Mouse (Mus musculus) hindbrain, embryonic 15.5 days (tissue): ENCODE data around the gene Gm7945. TPM values are rescaled to one million over a fixed set of nuclear protein-coding genes. Genes with fewer than 3 reads are reported as not detected.
"Not testable (repeated sequence)": the region's sequence is repeated elsewhere in the genome, so short reads cannot be mapped to it uniquely, and the experiment has no call there.

Experiments used
- ATAC-seq: fragments of 200-750 bp; cut with Nextera tagmentation; 2 replicates; pipeline ENCODE4 v1.8.0; 2017; ENCODE audit warnings: low read depth, moderate number of reproducible peaks, moderate TSS enrichment; ENCODE audit not compliant: low FRiP score
- H3K27ac ChIP-seq: fragments of 300-500 bp; sonication (generic); replicated peaks from 2 replicates; pipeline ENCODE4 v1.5.1; 2015; ENCODE audit warnings: mild to moderate bottlenecking, inconsistent platforms
- H3K27me3 ChIP-seq: fragments of 300-500 bp; sonication (generic); 2 replicates; pipeline ENCODE4 v1.6.1; 2015; ENCODE audit warnings: control low read depth, inconsistent platforms
- H3K36me3 ChIP-seq: fragments of 300-500 bp; sonication (generic); 2 replicates; pipeline ENCODE4 v1.6.1; 2015; ENCODE audit warnings: control low read depth, inconsistent platforms
- H3K4me1 ChIP-seq: fragments of 300-500 bp; sonication (generic); replicated peaks from 2 replicates; pipeline ENCODE4 v1.6.1; 2015; ENCODE audit warnings: control low read depth, inconsistent platforms
- H3K4me2 ChIP-seq: fragments of 300-500 bp; sonication (generic); 2 replicates; pipeline ENCODE4 v1.6.1; 2015; ENCODE audit warnings: moderate library complexity, mild to moderate bottlenecking, inconsistent platforms
- H3K4me3 ChIP-seq: fragments of 300-500 bp; sonication (generic); 2 replicates; pipeline ENCODE4 v1.5.1; 2015; ENCODE audit warnings: mild to moderate bottlenecking, inconsistent platforms
- H3K9ac ChIP-seq: fragments of 300-500 bp; sonication (generic); 2 replicates; pipeline ENCODE4 v1.6.1; 2015; ENCODE audit warnings: inconsistent platforms
- H3K9me3 ChIP-seq: fragments of 300-500 bp; sonication (generic); 2 replicates; pipeline ENCODE4 v1.6.1; 2016; ENCODE audit warnings: control low read depth, inconsistent platforms
- WGBS: fragments of 180-500 bp; shearing (Covaris S2); methylation state at CpG from one replicate; pipeline ENCODE4 v1.1.7; 2015; 5-methylcytosine and 5-hydroxymethylcytosine counted together
- polyA plus RNA-seq: library from polyadenylated mRNA; unstranded; fragments of >200 nt; fragmentation: Nextera tagmentation; extraction: Ambion mirVana; gene quantifications from 2 replicates; pipeline ENCODE4 v1.2.1, GENCODE M21; 2015

Gene Gm7945
- polyA plus RNA-seq, result 0.18 TPM in 1 of 2 replicates, not detected in the other

- H3K27ac ChIP-seq, H3K9ac ChIP-seq, H3K4me3 ChIP-seq, H3K9me3 ChIP-seq, ATAC-seq, H3K4me1 ChIP-seq, H3K4me2 ChIP-seq, H3K36me3 ChIP-seq, H3K27me3 ChIP-seq: not testable (repeated sequence)
- WGBS, result no CpG with 5 or more reads among the region's 3 CpGs
These were observed at the start of gene Gm7945 for GRCm38 (mm10) chr14:41386279-41386678. TSS of gene Gm7945 (minus strand) at chr14:41386379.

- 17% methylated on average over 13 of the region's 16 CpGs for WGBS
These were observed 39.4 kb upstream of the Gm7945 start for GRCm38 (mm10) chr14:41425393-41426075.

GRCm38 (mm10) chr14:41424694-41425093, 38.5 kb upstream of the Gm7945 start:
- ATAC-seq, H3K4me1 ChIP-seq, H3K9ac ChIP-seq, H3K27me3 ChIP-seq, H3K36me3 ChIP-seq, H3K4me3 ChIP-seq, H3K9me3 ChIP-seq, H3K27ac ChIP-seq: not testable (repeated sequence)
- H3K4me2 ChIP-seq, result peak overlapping the region; percentile 42
- 12% methylated on average over 12 of the region's 14 CpGs for WGBS

More at GRCm38 (mm10) chr14:41425393-41426075, 39.4 kb upstream of the Gm7945 start:
- ATAC-seq, H3K27me3 ChIP-seq, H3K4me1 ChIP-seq, H3K27ac ChIP-seq, H3K9ac ChIP-seq, H3K4me3 ChIP-seq, H3K9me3 ChIP-seq, H3K36me3 ChIP-seq: not testable (repeated sequence)
- peak overlapping the region; percentile 42 for H3K4me2 ChIP-seq

- not testable (repeated sequence) for H3K27me3 ChIP-seq, H3K9me3 ChIP-seq, H3K4me1 ChIP-seq, H3K4me2 ChIP-seq, H3K4me3 ChIP-seq, H3K9ac ChIP-seq, ATAC-seq, H3K27ac ChIP-seq, H3K36me3 ChIP-seq
- WGBS, result 88% methylated on average over 1 of the region's 2 CpGs
These were observed 22.0 kb upstream of the Gm7945 start, which contains the start of gene Gm6482 for GRCm38 (mm10) chr14:41408181-41408580. TSS of gene Gm6482 (minus strand) at chr14:41408281.

- not testable (repeated sequence) for H3K27ac ChIP-seq, H3K9ac ChIP-seq, H3K9me3 ChIP-seq, H3K4me1 ChIP-seq, ATAC-seq, H3K4me2 ChIP-seq, H3K4me3 ChIP-seq, H3K36me3 ChIP-seq, H3K27me3 ChIP-seq
- WGBS, result 65% methylated on average over 2 of the region's 2 CpGs
These were observed 37.9 kb downstream of the Gm7945 start, which contains the start of gene Gm5798 for GRCm38 (mm10) chr14:41348309-41348708. TSS of gene Gm5798 (plus strand) at chr14:41348609.

Other genes starting within 250 kb of the Gm7945 start
- gene Mbl1, start 234.9 kb downstream of the Gm7945 start, polyA plus RNA-seq, result not detected in 2 replicates
- gene Sftpd, start 201.2 kb downstream of the Gm7945 start, polyA plus RNA-seq, result not detected in 2 replicates
- gene Gm2832, start 107.6 kb downstream of the Gm7945 start, polyA plus RNA-seq, result 0.35 and 0.47 TPM in 2 replicates
- gene Gm5798, start 37.8 kb downstream of the Gm7945 start, polyA plus RNA-seq, result not detected in 2 replicates
- gene Gm6482, start 21.9 kb upstream of the Gm7945 start, polyA plus RNA-seq, result 0.30 TPM in 1 of 2 replicates, not detected in the other
- gene Gm7954, start 67.1 kb upstream of the Gm7945 start, polyA plus RNA-seq, result not detected in 2 replicates
- not detected in 2 replicates for gene Gm3486, start 103.1 kb upstream of the Gm7945 start, polyA plus RNA-seq
- gene Gm7970, start 169.2 kb upstream of the Gm7945 start, polyA plus RNA-seq, result not detected in 2 replicates
- gene 1700049E17Rik2, start 186.8 kb upstream of the Gm7945 start, polyA plus RNA-seq, result not detected in 2 replicates
- gene Gm3072, start 238.2 kb upstream of the Gm7945 start, polyA plus RNA-seq, result not detected in 2 replicates